Mouse (Mus musculus) embryonic facial prominence, embryonic 12.5 days (tissue): ENCODE measurements around the gene Gm3409. TPM values are rescaled to one million over a fixed set of nuclear protein-coding genes. Genes with fewer than 3 reads are reported as not detected.
"Not testable (repeated sequence)": the region's sequence is repeated elsewhere in the genome, so short reads cannot be mapped to it uniquely, and the experiment has no call there.

ENCODE experiments used
- ATAC-seq: fragments of 200-750 bp; cut with Nextera tagmentation; 2 replicates; pipeline ENCODE4 v1.8.0; 2017; ENCODE audit not compliant: insufficient number of reproducible peaks, insufficient read depth, low FRiP score, low TSS enrichment
- H3K27ac ChIP-seq: fragments of 300-500 bp; sonication (generic); 2 replicates; pipeline ENCODE4 v1.5.1; 2016; ENCODE audit warnings: mild to moderate bottlenecking
- H3K27me3 ChIP-seq: fragments of 300-500 bp; sonication (generic); 2 replicates; pipeline ENCODE4 v1.6.1; 2016; ENCODE audit warnings: mild to moderate bottlenecking, moderate library complexity
- H3K36me3 ChIP-seq: fragments of 300-500 bp; sonication (generic); 2 replicates; pipeline ENCODE4 v1.6.1; 2016; ENCODE audit warnings: mild to moderate bottlenecking
- H3K4me1 ChIP-seq: fragments of 300-500 bp; sonication (generic); 2 replicates; pipeline ENCODE4 v1.6.1; 2016
- H3K4me2 ChIP-seq: fragments of 300-500 bp; sonication (generic); replicated peaks from 2 replicates; pipeline ENCODE4 v1.6.1; 2016; ENCODE audit warnings: mild to moderate bottlenecking, moderate library complexity
- H3K4me3 ChIP-seq: fragments of 300-500 bp; sonication (generic); 2 replicates; pipeline ENCODE4 v1.5.1; 2016; ENCODE audit warnings: mild to moderate bottlenecking
- H3K9ac ChIP-seq: fragments of 300-500 bp; sonication (generic); 2 replicates; pipeline ENCODE4 v1.6.1; 2016; ENCODE audit warnings: mild to moderate bottlenecking, moderate library complexity
- H3K9me3 ChIP-seq: fragments of 300-500 bp; sonication (generic); 2 replicates; pipeline ENCODE4 v1.6.1; 2016; ENCODE audit warnings: mild to moderate bottlenecking, moderate library complexity
- WGBS: fragments of 180-500 bp; shearing (Covaris S2); methylation state at CpG from one replicate; pipeline ENCODE4 v1.1.7; 2016; 5-methylcytosine and 5-hydroxymethylcytosine counted together
- polyA plus RNA-seq: library from polyadenylated mRNA; unstranded; fragments of >200 nt; fragmentation: Nextera tagmentation; extraction: Ambion mirVana; gene quantifications from 2 replicates; pipeline ENCODE4 v1.2.1, GENCODE M21; 2016

The Gm3409 gene
- not detected in 2 replicates for polyA plus RNA-seq

DNA sequence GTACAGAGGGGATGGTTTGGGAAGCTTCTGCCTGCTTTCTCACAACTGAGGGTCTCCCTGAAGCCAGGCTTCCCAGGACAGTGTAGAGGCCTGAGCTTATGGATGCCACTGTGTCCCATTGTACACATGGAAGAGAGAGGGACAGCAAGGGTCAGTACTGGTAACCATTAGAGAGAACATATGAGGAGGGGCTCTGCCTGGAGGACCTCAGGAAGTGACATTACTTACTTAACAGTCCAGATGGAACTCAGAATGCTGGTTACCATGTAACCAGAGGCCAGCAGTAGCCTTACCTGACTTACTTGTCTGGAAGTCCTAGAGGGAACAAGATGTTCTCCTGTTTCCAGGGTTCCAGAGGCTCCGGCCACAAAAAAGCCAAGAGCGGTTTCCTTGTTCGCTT lies at the start of gene Gm3409:
TSS of gene Gm3409 (plus strand) at position 301 of the 400 bp plus-strand sequence.
- not testable (repeated sequence) for H3K27ac ChIP-seq, H3K9ac ChIP-seq, H3K27me3 ChIP-seq, H3K4me3 ChIP-seq, H3K36me3 ChIP-seq, H3K4me1 ChIP-seq, H3K9me3 ChIP-seq, ATAC-seq, H3K4me2 ChIP-seq
- WGBS: 95% methylated on average over 2 of the region's 3 CpGs

DNA sequence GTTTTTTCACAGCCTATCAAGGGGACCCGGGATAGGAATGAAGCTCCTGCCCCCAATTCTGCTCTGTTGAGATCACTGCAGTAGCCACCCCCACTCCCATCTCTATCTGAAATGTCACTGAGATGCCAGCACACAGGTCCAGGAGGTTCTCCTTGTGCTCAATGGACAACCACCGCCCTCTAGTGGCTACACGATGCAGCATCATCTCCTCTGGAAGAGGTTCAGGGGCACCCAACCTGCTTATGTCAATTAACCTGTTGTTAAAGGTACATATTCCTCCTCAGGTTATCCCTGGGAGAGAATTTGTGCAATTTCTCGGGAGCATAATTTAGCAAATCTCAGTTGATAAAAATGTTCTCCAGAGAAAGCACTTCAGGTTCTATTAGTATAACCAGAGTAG lies 48.5 kb upstream of the Gm3409 start:
- H3K4me3 ChIP-seq, ATAC-seq, H3K9me3 ChIP-seq, H3K9ac ChIP-seq, H3K4me2 ChIP-seq, H3K27ac ChIP-seq, H3K27me3 ChIP-seq, H3K36me3 ChIP-seq, H3K4me1 ChIP-seq: not testable (repeated sequence)
- 17% methylated on average over 3 of the region's 4 CpGs for WGBS

DNA sequence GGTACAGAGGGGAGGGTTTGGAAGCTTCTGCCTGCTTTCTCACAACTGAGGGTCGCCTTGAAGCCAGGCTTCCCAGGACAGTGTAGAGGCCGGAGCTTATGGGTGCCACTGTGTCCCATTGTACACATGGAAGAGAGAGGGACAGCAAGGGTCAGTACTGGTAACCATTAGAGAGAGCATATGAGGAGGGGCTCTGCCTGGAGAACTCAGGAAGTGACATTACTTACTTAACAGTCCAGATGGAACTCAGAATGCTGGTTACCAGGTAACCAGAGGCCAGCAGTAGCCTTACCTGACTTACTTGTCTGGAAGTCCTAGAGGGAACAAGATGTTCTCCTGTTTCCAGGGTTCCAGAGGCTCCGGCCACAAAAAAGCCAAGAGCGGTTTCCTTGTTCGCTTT lies 46.4 kb upstream of the Gm3409 start, which contains the start of gene Gm6370:
TSS of gene Gm6370 (plus strand) at position 301 of the 400 bp plus-strand sequence.
- no CpG with 5 or more reads among the region's 5 CpGs for WGBS

DNA sequence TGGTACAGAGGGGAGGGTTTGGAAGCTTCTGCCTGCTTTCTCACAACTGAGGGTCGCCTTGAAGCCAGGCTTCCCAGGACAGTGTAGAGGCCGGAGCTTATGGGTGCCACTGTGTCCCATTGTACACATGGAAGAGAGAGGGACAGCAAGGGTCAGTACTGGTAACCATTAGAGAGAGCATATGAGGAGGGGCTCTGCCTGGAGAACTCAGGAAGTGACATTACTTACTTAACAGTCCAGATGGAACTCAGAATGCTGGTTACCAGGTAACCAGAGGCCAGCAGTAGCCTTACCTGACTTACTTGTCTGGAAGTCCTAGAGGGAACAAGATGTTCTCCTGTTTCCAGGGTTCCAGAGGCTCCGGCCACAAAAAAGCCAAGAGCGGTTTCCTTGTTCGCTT lies 35.3 kb upstream of the Gm3409 start, which contains the start of gene 4930449I24Rik:
TSS of gene 4930449I24Rik (plus strand) at position 301 of the 400 bp plus-strand sequence.
- H3K4me1 ChIP-seq, ATAC-seq, H3K27me3 ChIP-seq, H3K27ac ChIP-seq, H3K9me3 ChIP-seq, H3K9ac ChIP-seq, H3K4me3 ChIP-seq, H3K4me2 ChIP-seq, H3K36me3 ChIP-seq: not testable (repeated sequence)
- no CpG with 5 or more reads among the region's 5 CpGs for WGBS

More for the DNA sequence above, 46.4 kb upstream of the Gm3409 start, which contains the start of gene Gm6370:
- H3K4me2 ChIP-seq, H3K27me3 ChIP-seq, H3K4me3 ChIP-seq, ATAC-seq, H3K36me3 ChIP-seq, H3K9me3 ChIP-seq, H3K27ac ChIP-seq, H3K9ac ChIP-seq, H3K4me1 ChIP-seq: not testable (repeated sequence)

DNA sequence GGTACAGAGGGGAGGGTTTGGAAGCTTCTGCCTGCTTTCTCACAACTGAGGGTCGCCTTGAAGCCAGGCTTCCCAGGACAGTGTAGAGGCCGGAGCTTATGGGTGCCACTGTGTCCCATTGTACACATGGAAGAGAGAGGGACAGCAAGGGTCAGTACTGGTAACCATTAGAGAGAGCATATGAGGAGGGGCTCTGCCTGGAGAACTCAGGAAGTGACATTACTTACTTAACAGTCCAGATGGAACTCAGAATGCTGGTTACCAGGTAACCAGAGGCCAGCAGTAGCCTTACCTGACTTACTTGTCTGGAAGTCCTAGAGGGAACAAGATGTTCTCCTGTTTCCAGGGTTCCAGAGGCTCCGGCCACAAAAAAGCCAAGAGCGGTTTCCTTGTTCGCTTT lies 23.6 kb upstream of the Gm3409 start, which contains the start of gene Gm3402:
TSS of gene Gm3402 (plus strand) at position 301 of the 400 bp plus-strand sequence.
- not testable (repeated sequence) for H3K9ac ChIP-seq, H3K27me3 ChIP-seq, H3K36me3 ChIP-seq, H3K4me3 ChIP-seq, H3K27ac ChIP-seq, ATAC-seq, H3K4me2 ChIP-seq, H3K9me3 ChIP-seq, H3K4me1 ChIP-seq
- 100% methylated on average over 1 of the region's 5 CpGs for WGBS

DNA sequence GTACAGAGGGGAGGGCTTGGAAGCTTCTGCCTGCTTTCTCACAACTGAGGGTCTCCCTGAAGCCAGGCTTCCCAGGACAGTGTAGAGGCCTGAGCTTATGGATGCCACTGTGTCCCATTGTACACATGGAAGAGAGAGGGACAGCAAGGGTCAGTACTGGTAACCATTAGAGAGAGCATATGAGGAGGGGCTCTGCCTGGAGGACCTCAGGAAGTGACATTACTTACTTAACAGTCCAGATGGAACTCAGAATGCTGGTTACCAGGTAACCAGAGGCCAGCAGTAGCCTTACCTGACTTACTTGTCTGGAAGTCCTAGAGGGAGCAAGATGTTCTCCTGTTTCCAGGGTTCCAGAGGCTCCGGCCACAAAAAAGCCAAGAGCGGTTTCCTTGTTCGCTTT lies 11.9 kb upstream of the Gm3409 start, which contains the start of gene Gm3404:
TSS of gene Gm3404 (plus strand) at position 301 of the 400 bp plus-strand sequence.
- not testable (repeated sequence) for H3K27ac ChIP-seq, H3K27me3 ChIP-seq, H3K4me1 ChIP-seq, H3K4me3 ChIP-seq, H3K9me3 ChIP-seq, H3K36me3 ChIP-seq, H3K4me2 ChIP-seq, ATAC-seq, H3K9ac ChIP-seq
- 94% methylated on average over 3 of the region's 3 CpGs for WGBS

DNA sequence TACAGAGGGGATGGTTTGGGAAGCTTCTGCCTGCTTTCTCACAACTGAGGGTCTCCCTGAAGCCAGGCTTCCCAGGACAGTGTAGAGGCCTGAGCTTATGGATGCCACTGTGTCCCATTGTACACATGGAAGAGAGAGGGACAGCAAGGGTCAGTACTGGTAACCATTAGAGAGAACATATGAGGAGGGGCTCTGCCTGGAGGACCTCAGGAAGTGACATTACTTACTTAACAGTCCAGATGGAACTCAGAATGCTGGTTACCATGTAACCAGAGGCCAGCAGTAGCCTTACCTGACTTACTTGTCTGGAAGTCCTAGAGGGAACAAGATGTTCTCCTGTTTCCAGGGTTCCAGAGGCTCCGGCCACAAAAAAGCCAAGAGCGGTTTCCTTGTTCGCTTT lies 18.4 kb downstream of the Gm3409 start, which contains the start of gene Gm3415:
TSS of gene Gm3415 (plus strand) at position 301 of the 400 bp plus-strand sequence.
- H3K27ac ChIP-seq, H3K36me3 ChIP-seq, ATAC-seq, H3K4me1 ChIP-seq, H3K9ac ChIP-seq, H3K9me3 ChIP-seq, H3K27me3 ChIP-seq, H3K4me3 ChIP-seq, H3K4me2 ChIP-seq: not testable (repeated sequence)
- WGBS: no CpG with 5 or more reads among the region's 3 CpGs

DNA sequence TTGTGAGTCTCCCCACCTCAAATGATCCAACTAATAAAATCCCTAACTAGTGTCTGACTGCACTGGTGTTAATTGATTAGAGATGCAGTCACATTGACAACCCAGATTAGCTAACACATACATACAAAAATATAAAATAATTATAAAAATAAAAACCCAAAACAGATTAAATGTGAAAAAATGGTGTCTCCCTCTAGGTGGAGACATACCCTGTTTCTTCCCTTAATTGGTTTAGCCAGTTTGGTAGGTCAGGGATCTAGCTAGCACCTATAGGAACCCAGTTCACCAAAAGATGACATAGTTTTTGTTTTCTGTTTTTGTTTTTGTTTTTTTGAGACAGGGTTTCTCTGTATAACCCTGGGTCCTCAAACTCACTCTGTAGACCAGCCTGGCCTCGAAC lies 26.8 kb downstream of the Gm3409 start:
- no peaks in the 10 kb centered on the region for H3K4me1 ChIP-seq
- H3K4me2 ChIP-seq: no peak overlapping the region
- H3K27ac ChIP-seq: no peak overlapping the region
- WGBS: 85% methylated on average over 1 of the region's 1 CpGs
- H3K4me3 ChIP-seq: no peak overlapping the region
- no peaks in the 10 kb centered on the region for H3K27me3 ChIP-seq
- H3K9ac ChIP-seq: no peak overlapping the region
- ATAC-seq: no peak
- H3K36me3 ChIP-seq: no peaks in the 10 kb centered on the region
- H3K9me3 ChIP-seq: no peaks in the 10 kb centered on the region

DNA sequence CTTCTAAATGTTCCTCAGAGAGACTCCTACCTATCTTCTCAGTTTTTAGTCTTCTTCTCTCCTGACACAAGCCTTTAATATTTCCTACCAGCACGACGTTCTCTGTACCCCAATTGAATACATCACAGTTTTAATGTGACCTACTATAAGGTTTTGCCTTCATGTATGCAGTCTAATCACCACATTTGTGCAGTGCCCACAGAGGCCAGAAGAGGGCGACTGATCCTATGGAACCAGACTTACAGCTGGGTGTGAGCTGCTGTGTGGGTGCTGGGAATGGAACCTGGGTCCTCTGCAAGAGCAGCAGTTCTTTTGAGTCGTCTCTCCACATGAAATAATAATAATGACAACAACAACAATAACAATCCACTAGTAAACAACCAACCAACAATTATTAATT lies 29.6 kb downstream of the Gm3409 start:
- Histone ChIP-seq H3K4me3 (no peak overlapping the region), H3K9me3 (no peaks in the 10 kb centered on the region), H3K36me3 (no peaks in the 10 kb centered on the region), H3K27me3 (no peaks in the 10 kb centered on the region), H3K27ac (no peak overlapping the region), H3K4me2 (no peak overlapping the region), H3K9ac (no peak overlapping the region), H3K4me1 (no peaks in the 10 kb centered on the region)
- no peak for ATAC-seq
- WGBS: 62% methylated on average over 4 of the region's 4 CpGs

DNA sequence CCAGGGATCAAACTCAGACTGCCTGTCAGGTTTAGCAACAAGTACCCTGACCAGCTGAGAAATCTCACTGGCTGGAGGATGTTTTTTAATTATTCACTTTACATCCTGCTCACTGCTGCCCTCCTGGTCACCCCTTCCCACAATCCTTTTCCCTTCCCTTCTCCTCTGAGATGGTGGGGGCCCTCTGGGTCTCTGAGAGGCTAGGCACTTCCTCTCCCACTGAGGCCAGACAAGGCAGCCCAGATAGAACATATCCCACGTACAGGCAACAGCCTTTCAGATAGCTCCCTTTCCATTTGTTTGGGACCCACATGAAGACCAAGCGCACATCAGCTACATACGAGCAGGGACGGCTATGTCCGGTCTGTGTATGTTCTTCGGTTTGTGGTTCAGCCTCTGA lies 32.7 kb downstream of the Gm3409 start:
- ATAC-seq: not testable (repeated sequence)
- 84% methylated on average over 6 of the region's 6 CpGs for WGBS

DNA sequence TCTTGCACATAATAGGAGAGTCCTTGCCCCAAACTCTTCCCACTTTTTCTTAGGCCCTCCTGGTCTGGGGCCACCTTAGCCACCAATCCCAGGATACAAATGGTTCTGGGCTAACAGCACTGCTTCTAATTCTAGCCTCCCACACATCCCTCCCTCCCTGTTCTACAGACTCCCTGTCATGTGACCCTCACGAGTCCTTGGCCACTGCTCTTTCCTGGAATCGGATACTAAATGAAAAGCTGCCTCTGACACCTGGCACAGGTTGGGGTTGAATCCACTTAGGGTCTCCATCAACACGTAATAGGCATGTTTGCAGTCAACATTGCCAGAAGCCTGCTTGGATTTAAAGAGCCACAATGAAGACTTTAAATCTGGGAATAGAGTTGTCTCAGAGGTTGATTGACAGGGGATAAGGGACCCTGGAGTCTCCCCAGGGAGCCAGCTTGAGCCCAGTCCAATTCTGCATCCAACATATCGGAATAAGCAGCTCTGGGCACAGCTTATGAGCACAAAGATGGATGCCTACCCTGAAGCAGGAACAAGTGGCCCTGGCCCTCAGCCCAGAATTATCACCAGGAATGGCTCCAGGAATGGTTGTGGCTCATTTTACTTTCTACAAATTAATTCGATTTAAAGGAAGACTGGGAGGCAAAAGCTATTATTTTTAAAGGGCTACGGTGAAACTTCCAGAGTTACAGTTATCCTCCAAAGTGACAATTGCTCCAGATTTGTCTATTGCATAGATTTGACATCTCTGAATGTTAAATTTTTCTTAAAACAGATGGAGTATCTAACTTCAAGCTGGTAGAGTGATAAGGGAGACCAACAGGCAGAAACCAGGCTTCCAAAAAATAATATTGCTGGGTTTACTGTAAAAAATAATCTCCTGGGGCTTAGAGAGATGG lies 34.6 kb downstream of the Gm3409 start:
- not testable (repeated sequence) for H3K36me3 ChIP-seq, H3K27ac ChIP-seq, H3K4me2 ChIP-seq, ATAC-seq, H3K27me3 ChIP-seq, H3K9ac ChIP-seq, H3K9me3 ChIP-seq, H3K4me1 ChIP-seq, H3K4me3 ChIP-seq
- WGBS: 67% methylated on average over 6 of the region's 6 CpGs

More for the DNA sequence above, 32.7 kb downstream of the Gm3409 start:
- H3K9me3 ChIP-seq, H3K36me3 ChIP-seq, H3K9ac ChIP-seq, H3K4me2 ChIP-seq, H3K27me3 ChIP-seq, H3K4me3 ChIP-seq, H3K4me1 ChIP-seq, H3K27ac ChIP-seq: not testable (repeated sequence)

DNA sequence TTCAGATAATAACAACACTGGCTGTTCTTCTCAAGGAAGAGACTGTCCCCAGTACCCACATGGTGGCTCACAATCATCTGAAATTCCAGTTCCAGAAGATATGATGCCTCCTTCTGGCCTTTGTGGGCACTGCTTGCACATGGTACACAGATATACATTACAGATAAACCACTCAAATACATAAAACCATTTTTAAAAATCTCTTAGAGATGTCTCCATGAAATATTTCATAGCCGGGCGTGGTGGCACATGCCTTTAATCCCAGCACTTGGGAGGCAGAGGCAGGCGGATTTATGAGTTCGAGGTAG lies 35.2 kb downstream of the Gm3409 start:
- not testable (repeated sequence) for ATAC-seq, H3K4me3 ChIP-seq, H3K9me3 ChIP-seq, H3K27ac ChIP-seq, H3K4me1 ChIP-seq, H3K27me3 ChIP-seq, H3K9ac ChIP-seq, H3K36me3 ChIP-seq, H3K4me2 ChIP-seq
- 94% methylated on average over 4 of the region's 4 CpGs for WGBS
